Mouse (Mus musculus): ENCODE data around the gene Man1a2.
A peak's percentile ranks its signal among the peaks of the same experiment; 100 is the strongest.

The Man1a2 gene

GRCm38 (mm10) chr3:100685087-100685762 lies at the start of gene Man1a2:
TSS of gene Man1a2 (minus strand) at chr3:100685503.
- peak; percentile 85 for DNase-seq

GRCm38 (mm10) chr3:100734482-100735154 lies 49.3 kb upstream of the Man1a2 start:
- no peak for DNase-seq

- no peak for DNase-seq
These were observed 46.6 kb upstream of the Man1a2 start for GRCm38 (mm10) chr3:100731896-100732295.

- DNase-seq, result peak; percentile 65
These were observed 46.0 kb upstream of the Man1a2 start for GRCm38 (mm10) chr3:100731347-100731746.

- DNase-seq, result no peak
These were observed 42.9 kb upstream of the Man1a2 start for GRCm38 (mm10) chr3:100728008-100728712.

GRCm38 (mm10) chr3:100725960-100726674 lies 40.8 kb upstream of the Man1a2 start:
- no peak for DNase-seq

GRCm38 (mm10) chr3:100720786-100721300 lies 35.5 kb upstream of the Man1a2 start:
- DNase-seq, result no peak

- no peak for DNase-seq
These were observed 30.9 kb upstream of the Man1a2 start for GRCm38 (mm10) chr3:100716241-100716640.

- no peak for DNase-seq
These were observed 30.1 kb upstream of the Man1a2 start for GRCm38 (mm10) chr3:100715367-100715766.

- no peak for DNase-seq
These were observed 28.1 kb upstream of the Man1a2 start for GRCm38 (mm10) chr3:100713142-100714005.

- DNase-seq, result no peak
These were observed 26.8 kb upstream of the Man1a2 start for GRCm38 (mm10) chr3:100712140-100712539.

GRCm38 (mm10) chr3:100711486-100711885 lies 26.2 kb upstream of the Man1a2 start:
- DNase-seq, result no peak

- DNase-seq, result no peak
These were observed 21.8 kb upstream of the Man1a2 start for GRCm38 (mm10) chr3:100707117-100707516.

- no peak for DNase-seq
These were observed 19.9 kb upstream of the Man1a2 start for GRCm38 (mm10) chr3:100705128-100705667.

- no peak for DNase-seq
These were observed 18.7 kb upstream of the Man1a2 start for GRCm38 (mm10) chr3:100703847-100704644.

- no peak for DNase-seq
These were observed 17.9 kb upstream of the Man1a2 start for GRCm38 (mm10) chr3:100702875-100703846.

GRCm38 (mm10) chr3:100688747-100689146 lies 3.4 kb upstream of the Man1a2 start:
- DNase-seq, result no peak

GRCm38 (mm10) chr3:100686756-100687155 lies 1.5 kb upstream of the Man1a2 start:
- DNase-seq, result no peak

- DNase-seq, result peak; percentile 64
These were observed 564 bp upstream of the Man1a2 start for GRCm38 (mm10) chr3:100685763-100686370.
